Mouse (Mus musculus) left cerebral cortex, postnatal 10 days (tissue): ENCODE data around the gene Kcnd3. TPM values are rescaled to one million over a fixed set of nuclear protein-coding genes. Genes with fewer than 3 reads are reported as not detected.

ENCODE experiments used
- DNase-seq, 2 experiments: peaks; one replicate each; pipeline ENCODE4 v3.0.0; 2021 to 2022; ENCODE audit warnings: low spot score in 2 of 2, mixed read lengths in 1 of 2; ENCODE audit errors: extremely low spot score in 1 of 2
- intact Hi-C: fragments of 180-260 bp; cut with DNase I; formaldehyde crosslinking; loops from one replicate; pipeline ENCODE4 v1.15.1; 2025
- total RNA-seq, 2 experiments: library from RNA; stranded (reverse); gene quantifications; 2 replicates each; pipeline ENCODE4 v1.2.3; 2021

Gene Kcnd3
- total RNA-seq, 2 experiments from 2014 or later, result 31.5 to 36.4 TPM

- no peak for DNase-seq
- intact Hi-C loops, result no loop called here
These were observed 169.0 kb downstream of the Kcnd3 start for GRCm38 (mm10) chr3:105621154-105621553.

GRCm38 (mm10) chr3:105623137-105623536 is 171.0 kb downstream of the Kcnd3 start:
- DNase-seq, result no peak
- intact Hi-C loops, result no loop called here

- intact Hi-C loops, result no loop called here
- no peak for DNase-seq
These were observed 173.8 kb downstream of the Kcnd3 start for GRCm38 (mm10) chr3:105625961-105626360.

GRCm38 (mm10) chr3:105627258-105627657 is 175.1 kb downstream of the Kcnd3 start:
- DNase-seq, result no peak
- intact Hi-C loops, result no loop called here

GRCm38 (mm10) chr3:105632296-105632695 is 180.2 kb downstream of the Kcnd3 start:
- intact Hi-C loops, result loop anchor here (10.0 kb wide), 1 partner anchor 537 kb away; no protein-coding TSS in a partner anchor
- no peak for DNase-seq

GRCm38 (mm10) chr3:105633021-105633420 is 180.9 kb downstream of the Kcnd3 start:
- no peak for DNase-seq
- intact Hi-C loops, result loop anchor here (10.0 kb wide), 1 partner anchor 538 kb away; no protein-coding TSS in a partner anchor

GRCm38 (mm10) chr3:105642186-105642585 is 190.1 kb downstream of the Kcnd3 start:
- intact Hi-C loops, result no loop called here
- DNase-seq, result peak; percentile 31 to 42

GRCm38 (mm10) chr3:105643566-105643965 is 191.4 kb downstream of the Kcnd3 start:
- DNase-seq, result no peak
- intact Hi-C loops, result no loop called here

GRCm38 (mm10) chr3:105648889-105649567 is 196.9 kb downstream of the Kcnd3 start:
- no peak for DNase-seq
- intact Hi-C loops, result loop anchor here (5.0 kb wide), 1 partner anchor 197 kb away; the partner anchor contains the start of gene Kcnd3

GRCm38 (mm10) chr3:105653544-105654380 is 201.6 kb downstream of the Kcnd3 start:
- no peak for DNase-seq
- intact Hi-C loops, result no loop called here

- DNase-seq, result no peak
These were observed 203.0 kb downstream of the Kcnd3 start for GRCm38 (mm10) chr3:105655031-105655585.

GRCm38 (mm10) chr3:105660530-105660929 is 208.4 kb downstream of the Kcnd3 start:
- intact Hi-C loops, result no loop called here
- no peak for DNase-seq

More at GRCm38 (mm10) chr3:105655031-105655585, 203.0 kb downstream of the Kcnd3 start:
- intact Hi-C loops, result no loop called here

GRCm38 (mm10) chr3:105663043-105663442 is 210.9 kb downstream of the Kcnd3 start:
- intact Hi-C loops, result no loop called here
- DNase-seq, result no peak

- no peak for DNase-seq
- intact Hi-C loops, result no loop called here
These were observed 213.1 kb downstream of the Kcnd3 start for GRCm38 (mm10) chr3:105665105-105665765.

- intact Hi-C loops, result no loop called here
- no peak for DNase-seq
These were observed 214.9 kb downstream of the Kcnd3 start for GRCm38 (mm10) chr3:105666996-105667523.

- no peak for DNase-seq
- intact Hi-C loops, result no loop called here
These were observed 216.0 kb downstream of the Kcnd3 start for GRCm38 (mm10) chr3:105668161-105668560.

GRCm38 (mm10) chr3:105669776-105670175 is 217.6 kb downstream of the Kcnd3 start:
- intact Hi-C loops, result loop anchor here (5.0 kb wide), 1 partner anchor 233 kb away; no protein-coding TSS in a partner anchor
- DNase-seq, result no peak

- no peak for DNase-seq
- intact Hi-C loops, result loop anchor here (5.0 kb wide), 1 partner anchor 232 kb away; no protein-coding TSS in a partner anchor
These were observed 218.7 kb downstream of the Kcnd3 start for GRCm38 (mm10) chr3:105670801-105671200.
